Mouse (Mus musculus) forebrain, embryonic 11.5 days (tissue): ENCODE measurements around the gene Grn. TPM values are rescaled to one million over a fixed set of nuclear protein-coding genes. Genes with fewer than 3 reads are reported as not detected.

Experiments
- ATAC-seq: fragments of 200-750 bp; cut with Nextera tagmentation; replicated peaks from 2 replicates; pipeline ENCODE4 v1.8.0; 2017; ENCODE audit warnings: moderate TSS enrichment; ENCODE audit not compliant: low FRiP score
- DNase-seq: peaks from one replicate; pipeline ENCODE4 v3.0.0-alpha.2; 2017; ENCODE audit warnings: low spot score
- H3K27ac ChIP-seq: fragments of 300-500 bp; sonication (generic); 2 replicates; pipeline ENCODE4 v1.5.1; 2014; ENCODE audit warnings: low read depth, low read length
- H3K27me3 ChIP-seq: fragments of 300-500 bp; sonication (generic); 2 replicates; pipeline ENCODE4 v1.6.1; 2014; ENCODE audit warnings: mild to moderate bottlenecking, low read length, mixed read lengths; ENCODE audit not compliant: control insufficient read depth, insufficient read depth
- H3K36me3 ChIP-seq: fragments of 300-500 bp; sonication (generic); 2 replicates; pipeline ENCODE4 v1.6.1; 2014; ENCODE audit warnings: mild to moderate bottlenecking, low read length, moderate library complexity, mixed read lengths; ENCODE audit not compliant: control insufficient read depth, insufficient read depth
- H3K4me1 ChIP-seq: fragments of 300-500 bp; sonication (generic); replicated peaks from 2 replicates; pipeline ENCODE4 v1.6.1; 2014; ENCODE audit warnings: low read length, mixed read lengths; ENCODE audit not compliant: control insufficient read depth, insufficient read depth
- H3K4me2 ChIP-seq: fragments of 300-500 bp; sonication (generic); 2 replicates; pipeline ENCODE4 v1.6.1; 2014; ENCODE audit warnings: low read depth, mild to moderate bottlenecking, low read length, moderate library complexity, mixed read lengths; ENCODE audit not compliant: severe bottlenecking
- H3K4me3 ChIP-seq: fragments of 300-500 bp; sonication (generic); 2 replicates; pipeline ENCODE4 v1.5.1; 2014; ENCODE audit warnings: low read depth, low read length
- H3K9ac ChIP-seq: fragments of 300-500 bp; sonication (generic); 2 replicates; pipeline ENCODE4 v1.6.1; 2014; ENCODE audit warnings: low read length
- H3K9me3 ChIP-seq: fragments of 300-500 bp; sonication (generic); 2 replicates; pipeline ENCODE4 v1.6.1; 2016; ENCODE audit warnings: low read length, mixed read lengths; ENCODE audit not compliant: control insufficient read depth
- WGBS: fragments of 180-500 bp; shearing (Covaris S2); extraction: QIAGEN DNeasy Blood & Tissue Kit; methylation state at CpG from one replicate; pipeline ENCODE4 v1.1.7; 2014; 5-methylcytosine and 5-hydroxymethylcytosine counted together
- polyA plus RNA-seq: library from polyadenylated mRNA; unstranded; fragments of >200 nt; fragmentation: Nextera tagmentation; extraction: Ambion mirVana; gene quantifications from 2 replicates; pipeline ENCODE4 v1.2.1, GENCODE M21; 2014

The Grn gene
- polyA plus RNA-seq, 1 experiment from 2014 or later = 65.7 TPM

DNA sequence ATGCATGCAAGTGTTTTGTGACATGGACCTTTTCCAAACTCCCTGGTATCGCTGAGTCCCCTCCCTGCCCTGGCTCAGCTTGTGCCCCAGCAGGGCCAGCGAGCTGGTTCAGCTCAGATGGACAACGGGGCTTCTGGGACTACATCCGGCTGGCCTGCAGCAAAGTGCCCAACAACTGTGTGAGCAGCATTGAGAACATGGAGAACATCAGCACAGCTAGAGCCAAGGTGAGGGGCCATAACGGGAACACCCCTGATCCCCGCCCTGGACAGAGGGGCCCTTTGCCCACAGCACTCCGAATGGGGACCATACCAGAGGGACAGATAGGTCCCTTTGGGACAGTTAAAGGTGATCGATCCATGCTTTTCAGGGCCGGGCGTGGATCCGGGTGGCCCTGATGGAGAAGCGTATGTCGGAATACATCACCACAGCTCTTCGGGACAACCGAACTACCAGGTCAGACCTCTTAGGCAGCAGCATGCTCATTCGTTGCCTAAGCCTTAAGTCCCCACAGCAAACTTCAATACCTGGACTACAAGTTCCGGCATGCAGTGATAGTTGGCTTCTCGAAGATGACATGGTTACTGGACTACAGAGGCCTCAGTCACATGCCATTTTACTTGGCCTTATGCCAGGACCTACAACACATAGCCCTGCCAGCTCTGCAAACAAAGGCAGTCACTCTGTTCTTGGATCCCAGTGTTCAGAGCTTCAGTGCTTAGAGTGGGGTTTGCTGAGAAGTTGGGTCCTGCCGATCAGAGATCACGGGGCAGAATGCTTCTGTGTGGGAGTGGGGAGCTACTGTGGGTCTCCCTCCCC, 31.9 kb upstream of the Grn start:
- no peak overlapping the region for H3K9ac ChIP-seq
- H3K27me3 ChIP-seq = peaks cover 19% of the 10 kb centered on the region
- H3K4me1 ChIP-seq = peaks cover 23% of the 10 kb centered on the region
- H3K9me3 ChIP-seq = no peaks in the 10 kb centered on the region
- no peak overlapping the region for H3K4me2 ChIP-seq
- WGBS = 83% methylated on average over 20 of the region's 20 CpGs
- H3K27ac ChIP-seq = no peak overlapping the region
- peaks cover 8% of the 10 kb centered on the region for H3K36me3 ChIP-seq
- no peak for ATAC-seq
- H3K4me3 ChIP-seq = no peak overlapping the region
- DNase-seq = no peak

DNA sequence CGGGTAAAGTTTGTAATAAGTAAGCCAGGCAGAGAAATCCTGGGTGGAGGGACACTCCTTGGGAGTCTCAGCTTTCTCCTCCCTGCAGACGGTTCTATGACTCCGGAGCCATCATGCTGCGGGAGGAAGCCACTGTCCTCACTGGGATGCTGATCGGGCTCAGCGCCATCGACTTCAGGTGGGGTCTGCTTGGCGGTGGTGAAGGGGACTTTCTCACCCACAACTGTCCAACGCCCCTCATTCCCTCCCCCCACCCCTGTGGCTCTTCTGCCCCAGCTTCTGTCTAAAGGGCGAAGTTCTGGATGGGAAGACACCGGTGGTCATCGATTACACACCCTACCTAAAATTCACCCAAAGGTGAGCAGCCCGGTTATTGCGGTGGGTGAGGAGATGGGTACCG, 31.0 kb upstream of the Grn start:
- Histone ChIP-seq H3K27ac (no peak overlapping the region), H3K9ac (no peak overlapping the region), H3K4me2 (no peak overlapping the region), H3K9me3 (no peaks in the 10 kb centered on the region), H3K4me3 (no peak overlapping the region), H3K27me3 (peaks cover 19% of the 10 kb centered on the region), H3K36me3 (peaks cover 9% of the 10 kb centered on the region), H3K4me1 (peaks cover 23% of the 10 kb centered on the region)
- WGBS = 17% methylated on average over 15 of the region's 15 CpGs
- ATAC-seq (no peak), DNase-seq (no peak)

DNA sequence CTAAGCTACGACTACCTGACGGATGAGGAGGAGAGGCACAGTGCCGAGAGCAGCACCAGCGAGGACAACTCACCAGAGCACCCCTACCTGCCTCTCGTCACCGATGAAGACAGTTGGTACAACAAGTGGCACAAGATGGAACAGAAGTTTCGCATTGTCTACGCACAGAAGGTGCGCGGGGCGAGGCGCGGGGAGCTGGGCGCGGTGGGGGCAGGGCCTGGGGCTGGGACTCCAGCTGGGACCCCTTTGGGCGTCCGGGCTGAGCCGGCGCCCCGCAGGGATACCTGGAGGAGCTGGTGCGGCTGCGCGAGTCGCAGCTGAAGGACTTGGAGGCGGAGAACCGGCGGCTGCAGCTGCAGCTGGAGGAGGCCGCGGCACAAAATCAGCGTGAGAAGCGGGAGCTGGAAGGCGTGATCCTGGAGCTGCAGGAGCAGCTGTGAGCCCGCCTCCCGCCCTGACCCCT, 30.5 kb upstream of the Grn start:
- peaks cover 18% of the 10 kb centered on the region for H3K4me1 ChIP-seq
- no peak overlapping the region for H3K4me3 ChIP-seq
- no peak overlapping the region for H3K27ac ChIP-seq
- 4% methylated on average over 32 of the region's 34 CpGs for WGBS
- ATAC-seq (no peak), DNase-seq (no peak)
- peaks cover 19% of the 10 kb centered on the region for H3K27me3 ChIP-seq
- no peak overlapping the region for H3K4me2 ChIP-seq
- peaks cover 9% of the 10 kb centered on the region for H3K36me3 ChIP-seq
- H3K9ac ChIP-seq = no peak overlapping the region
- H3K9me3 ChIP-seq = no peaks in the 10 kb centered on the region

DNA sequence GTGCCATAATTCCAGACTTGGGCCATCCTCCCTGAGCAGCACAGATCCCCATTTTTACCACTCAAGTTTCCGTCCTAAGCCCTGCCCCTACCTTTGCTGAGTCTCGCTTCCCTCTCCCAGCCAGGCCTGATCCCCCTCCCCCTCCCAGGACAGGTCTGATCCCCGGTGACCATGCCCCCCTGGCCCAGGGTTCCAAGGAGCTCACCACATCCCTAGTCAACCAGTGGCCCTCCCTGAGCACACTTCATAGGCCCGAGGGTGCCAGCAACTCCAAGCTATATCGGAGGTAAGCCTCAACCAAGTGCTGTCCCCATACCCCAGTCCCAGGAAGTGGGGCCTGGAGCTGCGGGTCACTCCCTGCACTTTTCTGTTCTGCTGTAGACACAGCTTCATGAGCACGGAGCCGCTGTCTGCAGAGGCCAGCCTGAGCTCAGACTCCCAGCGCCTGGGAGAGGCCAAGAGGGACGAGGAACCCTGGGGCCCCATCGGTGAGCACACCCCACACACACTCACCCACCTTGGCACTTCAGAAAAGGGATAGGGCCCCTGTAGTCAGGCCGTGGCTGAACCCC, 29.5 kb upstream of the Grn start:
- 33% methylated on average over 12 of the region's 12 CpGs for WGBS
- H3K27me3 ChIP-seq = peaks cover 19% of the 10 kb centered on the region
- peaks cover 9% of the 10 kb centered on the region for H3K36me3 ChIP-seq
- H3K4me1 ChIP-seq = peaks cover 12% of the 10 kb centered on the region
- no peaks in the 10 kb centered on the region for H3K9me3 ChIP-seq
- H3K27ac ChIP-seq = no peak overlapping the region
- H3K4me2 ChIP-seq = no peak overlapping the region
- H3K4me3 ChIP-seq = no peak overlapping the region
- DNase-seq (no peak), ATAC-seq (no peak)
- H3K9ac ChIP-seq = no peak overlapping the region

DNA sequence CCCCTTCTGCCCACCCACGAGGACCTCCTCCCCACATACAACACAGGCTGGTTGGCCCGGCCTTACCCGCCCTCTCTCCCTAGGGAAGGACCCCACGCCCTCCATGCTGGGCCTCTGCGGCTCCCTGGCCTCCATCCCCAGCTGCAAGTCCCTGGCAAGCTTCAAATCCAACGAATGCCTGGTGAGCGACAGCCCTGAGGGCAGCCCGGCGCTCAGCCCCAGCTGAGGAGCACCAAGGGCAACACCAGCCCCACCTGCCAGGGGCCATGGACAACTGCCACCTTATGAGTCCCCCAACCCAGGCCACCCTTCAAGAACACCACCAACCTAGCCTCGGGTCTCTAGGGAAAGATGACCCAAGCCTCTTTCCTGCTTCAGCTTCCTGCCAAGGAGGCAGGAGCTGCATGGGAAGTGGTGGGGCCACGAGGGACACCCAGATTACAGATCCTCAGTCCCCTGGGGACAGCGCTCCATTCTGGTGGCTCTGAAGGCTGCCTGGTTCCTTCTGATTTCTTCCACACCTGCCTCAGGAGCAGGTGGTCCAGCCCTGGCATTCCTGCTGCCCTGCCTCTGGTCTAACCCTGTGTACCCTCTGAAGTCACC, 28.1 kb upstream of the Grn start:
- Histone ChIP-seq H3K4me2 (no peak overlapping the region), H3K27ac (no peak overlapping the region), H3K9me3 (no peaks in the 10 kb centered on the region), H3K4me1 (peaks cover 16% of the 10 kb centered on the region), H3K4me3 (no peak overlapping the region), H3K36me3 (peaks cover 9% of the 10 kb centered on the region), H3K27me3 (peaks cover 19% of the 10 kb centered on the region), H3K9ac (no peak overlapping the region)
- 74% methylated on average over 12 of the region's 12 CpGs for WGBS
- ATAC-seq = no peak
- no peak for DNase-seq

DNA sequence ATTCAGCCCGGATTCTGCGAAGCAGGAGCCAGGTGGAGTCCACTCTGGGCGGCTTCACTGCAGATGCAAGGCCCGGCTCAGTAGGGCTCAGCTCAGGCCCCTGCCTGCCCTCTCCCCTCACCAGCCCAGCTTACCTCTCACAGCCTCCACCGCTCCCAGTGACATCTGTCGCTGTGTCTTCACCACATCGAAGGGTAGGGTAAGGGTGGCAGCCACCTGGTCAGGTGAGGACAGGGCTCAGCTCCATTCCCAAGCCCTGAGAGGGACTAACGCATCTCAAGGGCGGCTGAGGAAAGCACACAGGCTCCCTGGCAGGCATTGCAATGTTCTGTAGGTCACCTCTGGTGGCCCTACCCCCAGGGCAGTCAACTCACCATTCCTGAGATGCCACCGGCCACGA, 26.5 kb upstream of the Grn start:
- 97% methylated on average over 11 of the region's 11 CpGs for WGBS
- no peak overlapping the region for H3K4me2 ChIP-seq

DNA sequence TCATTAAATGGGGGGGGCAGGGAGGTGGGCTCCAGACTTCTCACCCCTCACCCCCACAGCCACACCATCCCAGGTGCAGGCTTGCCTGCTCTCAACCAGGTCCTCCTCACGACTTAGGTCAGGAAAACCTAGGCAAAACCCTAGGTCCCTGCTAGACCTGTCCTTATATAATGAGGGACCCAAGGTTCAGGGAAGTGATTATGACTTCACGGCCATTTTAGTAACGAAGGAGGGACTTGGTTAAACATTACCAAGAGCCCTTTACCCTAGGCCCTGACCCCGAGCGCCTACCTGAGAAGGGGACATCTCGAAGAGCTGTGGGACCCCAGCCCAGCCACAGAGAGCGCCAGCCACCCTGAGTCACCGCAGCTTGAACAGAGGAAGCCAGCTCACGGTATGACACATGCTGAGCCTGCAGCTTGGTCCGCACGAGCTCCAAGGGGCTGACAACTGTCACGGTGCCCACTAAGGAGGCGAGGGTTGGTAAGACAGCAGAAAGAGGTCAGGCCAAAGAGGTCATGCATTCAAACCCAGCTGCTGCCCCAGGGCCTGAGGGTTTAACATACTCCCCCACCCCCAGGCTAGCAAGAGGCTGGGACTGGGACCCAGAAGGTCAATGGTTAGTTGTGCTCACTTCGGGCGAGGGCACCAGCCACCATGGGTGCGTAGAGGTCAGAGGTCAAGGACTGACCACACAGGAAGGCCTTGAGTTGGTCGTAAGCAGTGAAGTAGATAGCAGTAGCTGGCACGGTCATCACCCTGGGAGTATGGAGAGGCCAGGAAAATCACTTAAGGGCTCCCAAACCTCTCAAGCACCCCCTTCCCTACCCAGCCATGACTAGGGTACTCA, 25.7 kb upstream of the Grn start:
- peaks cover 16% of the 10 kb centered on the region for H3K4me1 ChIP-seq
- ATAC-seq (no peak), DNase-seq (no peak)
- H3K27ac ChIP-seq = no peak overlapping the region
- WGBS = 79% methylated on average over 18 of the region's 18 CpGs
- no peak overlapping the region for H3K4me2 ChIP-seq
- H3K36me3 ChIP-seq = peaks cover 9% of the 10 kb centered on the region
- H3K9me3 ChIP-seq = no peaks in the 10 kb centered on the region
- peaks cover 11% of the 10 kb centered on the region for H3K27me3 ChIP-seq
- no peak overlapping the region for H3K4me3 ChIP-seq
- H3K9ac ChIP-seq = no peak overlapping the region

More for the DNA sequence above, 26.5 kb upstream of the Grn start:
- no peak overlapping the region for H3K9ac ChIP-seq
- H3K27me3 ChIP-seq = peaks cover 15% of the 10 kb centered on the region
- H3K36me3 ChIP-seq = peaks cover 9% of the 10 kb centered on the region
- H3K4me1 ChIP-seq = peaks cover 16% of the 10 kb centered on the region
- ATAC-seq = no peak
- DNase-seq = no peak
- H3K9me3 ChIP-seq = no peaks in the 10 kb centered on the region
- H3K27ac ChIP-seq = no peak overlapping the region
- H3K4me3 ChIP-seq = no peak overlapping the region
